Mouse (Mus musculus): ENCODE data around the gene Dok7. TPM values are rescaled to one million over a fixed set of nuclear protein-coding genes. Genes with fewer than 3 reads are reported as not detected.
A peak's percentile ranks its signal among the peaks of the same experiment; 100 is the strongest.

Gene Dok7
- polyA plus RNA-seq, 2 experiments from 2014 or later = not detected

- ATAC-seq = no peak
Measured at GRCm38 (mm10) chr5:35058216-35058615, 1.6 kb downstream of the Dok7 start.

- no peak for ATAC-seq
Measured at GRCm38 (mm10) chr5:35060098-35060497, 3.5 kb downstream of the Dok7 start.

GRCm38 (mm10) chr5:35069841-35070240, 13.3 kb downstream of the Dok7 start:
- ATAC-seq = no peak

GRCm38 (mm10) chr5:35070314-35070713, 13.7 kb downstream of the Dok7 start:
- ATAC-seq = no peak

- no peak for ATAC-seq
Measured at GRCm38 (mm10) chr5:35070953-35071352, 14.4 kb downstream of the Dok7 start.

- no peak for ATAC-seq
Measured at GRCm38 (mm10) chr5:35071855-35072254, 15.3 kb downstream of the Dok7 start.

GRCm38 (mm10) chr5:35073235-35073634, 16.7 kb downstream of the Dok7 start:
- no peak for ATAC-seq

- ATAC-seq = no peak
Measured at GRCm38 (mm10) chr5:35073992-35074391, 17.4 kb downstream of the Dok7 start.

- no peak for ATAC-seq
Measured at GRCm38 (mm10) chr5:35076369-35076768, 19.8 kb downstream of the Dok7 start.

GRCm38 (mm10) chr5:35079101-35079500, 22.5 kb downstream of the Dok7 start:
- no peak for ATAC-seq

GRCm38 (mm10) chr5:35084913-35085312, 28.3 kb downstream of the Dok7 start:
- ATAC-seq = no peak

GRCm38 (mm10) chr5:35088785-35089613, 32.4 kb downstream of the Dok7 start:
- ATAC-seq = no peak

GRCm38 (mm10) chr5:35089614-35089963, 33.0 kb downstream of the Dok7 start:
- ATAC-seq = no peak

- ATAC-seq = no peak
Measured at GRCm38 (mm10) chr5:35091636-35092035, 35.1 kb downstream of the Dok7 start.

GRCm38 (mm10) chr5:35103086-35103485, 46.5 kb downstream of the Dok7 start:
- ATAC-seq = no peak

- ATAC-seq = no peak
Measured at GRCm38 (mm10) chr5:35103528-35103927, 47.0 kb downstream of the Dok7 start.

- ATAC-seq = no peak
Measured at GRCm38 (mm10) chr5:35104183-35104959, 47.8 kb downstream of the Dok7 start.

GRCm38 (mm10) chr5:35104960-35105921, 48.7 kb downstream of the Dok7 start, which contains the start of gene Lrpap1:
TSS of gene Lrpap1 (minus strand) at chr5:35105766.
- peak; percentile 99 for ATAC-seq

GRCm38 (mm10) chr5:35105922-35106298, 49.3 kb downstream of the Dok7 start:
- ATAC-seq = peak; percentile 8

- ATAC-seq = no peak
Measured at GRCm38 (mm10) chr5:35112444-35112843, 55.9 kb downstream of the Dok7 start.

GRCm38 (mm10) chr5:35116002-35116401, 59.4 kb downstream of the Dok7 start:
- no peak for ATAC-seq

GRCm38 (mm10) chr5:35117633-35118032, 61.1 kb downstream of the Dok7 start:
- ATAC-seq = no peak

- no peak for ATAC-seq
Measured at GRCm38 (mm10) chr5:35118418-35118817, 61.9 kb downstream of the Dok7 start.
